Mouse (Mus musculus) bone marrow, adult 2 months (tissue): ENCODE results near the gene Dpp9. TPM values are rescaled to one million over a fixed set of nuclear protein-coding genes. Genes with fewer than 3 reads are reported as not detected.

ENCODE experiments used
- H3K27ac ChIP-seq: fragments of 200-500 bp; 2 replicates; pipeline ENCODE4 v1.5.1; 2012; ENCODE audit warnings: low read depth, mild to moderate bottlenecking, control low read depth, inconsistent platforms, low read length; ENCODE audit not compliant: control insufficient read depth, poor library complexity, insufficient read depth
- H3K4me1 ChIP-seq: fragments of 200-500 bp; 2 replicates; pipeline ENCODE4 v1.6.1; 2011; ENCODE audit warnings: low read length; ENCODE audit not compliant: control insufficient read depth, insufficient read depth
- H3K4me3 ChIP-seq: fragments of 200-500 bp; replicated peaks from 2 replicates; pipeline ENCODE3; 2011; ENCODE audit warnings: mild to moderate bottlenecking, low read depth, low read length, control low read depth; ENCODE audit not compliant: control insufficient read depth
- CTCF ChIP-seq: fragments of 200-500 bp; IDR thresholded peaks from 2 replicates; pipeline ENCODE4 v1.5.1; 2011; ENCODE audit warnings: low read length, control low read depth; ENCODE audit not compliant: control insufficient read depth, insufficient read depth
- POLR2A ChIP-seq: fragments of 200-500 bp; IDR thresholded peaks from 2 replicates; pipeline ENCODE4 v1.6.1; 2011; ENCODE audit warnings: low read depth, mild to moderate bottlenecking, control low read depth, low read length, borderline replicate concordance; ENCODE audit not compliant: control insufficient read depth
- WGBS: fragments of 180-500 bp; shearing (Covaris S2); methylation state at CpG from one replicate; pipeline ENCODE4 v1.1.7; 2018; 5-methylcytosine and 5-hydroxymethylcytosine counted together
- polyA plus RNA-seq: library from polyadenylated mRNA; stranded (reverse); fragments of >200 nt; gene quantifications from 2 replicates; pipeline ENCODE4 v1.2.4, GENCODE M21; 2011; ENCODE audit warnings: low replicate concordance; ENCODE audit not compliant: missing spikeins, insufficient read depth, insufficient read length

Dpp9 gene
- polyA plus RNA-seq, 1 experiment, result 8.9 TPM

- TF ChIP-seq CTCF, result peak; percentile 23; the same call in 1 of the 2 replicates
- TF ChIP-seq POLR2A, result no peak
These were observed 17.1 kb downstream of the Dpp9 start for GRCm38 (mm10) chr17:56201642-56202041.

DNA sequence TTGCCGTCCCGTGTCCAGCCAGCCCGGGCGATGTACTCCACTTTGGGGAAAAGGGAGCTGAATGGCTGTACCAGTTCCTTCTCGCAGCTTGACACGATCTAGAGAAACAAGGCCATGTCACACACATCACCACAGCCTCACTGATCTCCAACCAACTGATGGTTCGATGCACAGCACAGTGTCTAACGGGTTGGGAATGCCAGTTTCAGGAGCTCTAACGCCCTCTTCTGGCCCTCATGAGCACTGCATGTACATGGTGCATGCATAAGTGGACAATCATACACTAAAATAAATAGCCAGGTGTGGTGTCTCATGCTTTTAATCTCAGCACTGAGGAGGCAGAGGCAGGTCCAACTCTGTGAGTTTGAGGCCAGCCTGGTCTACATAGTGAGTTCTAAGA is 18.1 kb downstream of the Dpp9 start:
- WGBS, result 80% methylated on average over 9 of the region's 9 CpGs
- H3K4me1 ChIP-seq, result no peaks in the 10 kb centered on the region
- no peak overlapping the region for H3K27ac ChIP-seq
- H3K4me3 ChIP-seq, result no peak overlapping the region
- TF ChIP-seq POLR2A, result no peak
- peak; percentile 47; the same call in 1 of the 2 replicates for TF ChIP-seq CTCF

More at GRCm38 (mm10) chr17:56201642-56202041, 17.1 kb downstream of the Dpp9 start:
- 76% methylated on average over 3 of the region's 3 CpGs for WGBS
- Histone ChIP-seq H3K4me3 (no peak overlapping the region), H3K27ac (no peak overlapping the region), H3K4me1 (no peaks in the 10 kb centered on the region)

- Histone ChIP-seq H3K4me3 (no peak overlapping the region), H3K27ac (no peak overlapping the region), H3K4me1 (no peaks in the 10 kb centered on the region)
- no peak for TF ChIP-seq POLR2A
- peak; percentile 51 for TF ChIP-seq CTCF
- 79% methylated on average over 2 of the region's 2 CpGs for WGBS
These were observed 21.8 kb downstream of the Dpp9 start for GRCm38 (mm10) chr17:56196860-56197259.

- no peak overlapping the region for H3K4me3 ChIP-seq
- H3K27ac ChIP-seq, result no peak overlapping the region
- TF ChIP-seq POLR2A, result no peak
- no peak for TF ChIP-seq CTCF
- 89% methylated on average over 13 of the region's 13 CpGs for WGBS
- H3K4me1 ChIP-seq, result no peaks in the 10 kb centered on the region
These were observed 23.9 kb downstream of the Dpp9 start for GRCm38 (mm10) chr17:56194765-56195164.

- no peak overlapping the region for H3K4me3 ChIP-seq
- H3K27ac ChIP-seq, result no peak overlapping the region
- no peak for TF ChIP-seq POLR2A
- TF ChIP-seq CTCF, result no peak
- H3K4me1 ChIP-seq, result no peaks in the 10 kb centered on the region
- 83% methylated on average over 12 of the region's 12 CpGs for WGBS
These were observed 24.3 kb downstream of the Dpp9 start for GRCm38 (mm10) chr17:56194357-56194756.

GRCm38 (mm10) chr17:56191266-56191665 is 27.4 kb downstream of the Dpp9 start:
- 85% methylated on average over 6 of the region's 6 CpGs for WGBS
- Histone ChIP-seq H3K4me3 (no peak overlapping the region), H3K4me1 (no peaks in the 10 kb centered on the region), H3K27ac (no peak overlapping the region)
- TF ChIP-seq CTCF (no peak), POLR2A (no peak)

DNA sequence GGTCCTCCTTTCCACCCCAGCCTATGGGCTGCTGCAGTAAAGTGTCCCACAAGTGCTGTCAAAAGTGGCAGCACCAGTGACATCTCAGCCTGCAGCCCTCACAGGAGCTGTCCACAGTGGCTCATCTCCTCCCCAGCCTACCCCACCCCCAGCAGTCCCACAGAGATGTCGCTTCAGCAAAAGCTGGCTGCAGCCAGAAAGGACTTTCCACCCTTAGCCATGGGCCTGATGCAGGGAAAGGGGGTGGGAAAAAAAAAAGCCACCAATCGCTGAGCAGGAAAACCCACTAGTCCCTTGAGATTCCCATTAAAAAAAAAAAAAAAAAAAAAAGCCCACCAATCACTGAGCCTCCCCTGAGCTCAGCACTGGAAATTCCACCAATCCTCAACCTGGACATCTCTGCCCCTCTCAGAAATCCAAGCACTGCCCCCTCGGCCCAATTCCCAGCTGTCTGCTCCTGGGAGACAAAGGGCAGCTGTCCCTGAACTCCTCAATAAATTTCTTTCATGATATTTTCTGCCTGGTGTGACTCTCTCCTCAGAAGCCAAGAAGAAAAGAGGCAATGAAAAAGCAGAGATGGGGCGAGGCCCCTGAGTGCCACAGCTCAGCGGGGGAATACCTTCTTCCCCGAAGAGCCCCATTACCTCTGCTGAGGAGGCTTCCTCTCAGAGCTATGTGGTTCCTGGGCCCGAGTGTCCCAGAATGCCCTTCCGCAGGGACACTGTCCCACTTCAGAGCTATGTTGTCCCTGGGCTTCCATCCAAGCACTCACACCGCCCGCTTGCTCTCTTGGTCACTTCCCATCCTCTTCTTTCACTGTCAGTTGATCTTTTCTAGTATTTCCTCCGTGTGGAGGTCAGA is 33.2 kb downstream of the Dpp9 start:
- 80% methylated on average over 11 of the region's 11 CpGs for WGBS
- no peak overlapping the region for H3K4me3 ChIP-seq
- no peaks in the 10 kb centered on the region; the same call in 1 of the 2 replicates for H3K4me1 ChIP-seq
- no peak overlapping the region for H3K27ac ChIP-seq
- TF ChIP-seq POLR2A, result no peak
- TF ChIP-seq CTCF, result no peak

DNA sequence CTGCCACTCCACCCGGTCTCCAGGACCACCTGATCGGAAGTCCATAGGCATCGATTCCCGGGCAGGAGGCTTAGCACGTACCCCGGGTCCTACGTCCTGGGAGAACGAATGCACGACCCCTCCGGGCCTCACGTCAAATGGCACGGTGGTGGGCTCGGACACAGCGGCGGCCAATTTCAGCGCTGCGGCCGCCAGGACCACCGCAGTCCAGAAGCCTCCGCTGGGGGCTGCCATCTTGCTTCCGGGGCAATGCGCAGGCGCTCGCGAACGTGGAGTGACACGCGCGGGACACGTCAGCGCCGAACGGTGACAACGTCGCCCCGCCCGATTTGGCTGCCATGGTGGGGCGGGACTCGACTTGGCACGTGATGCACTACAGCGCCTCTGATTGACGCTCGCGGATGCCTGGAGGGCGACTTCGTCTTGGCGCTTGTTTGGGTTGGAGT is 35.0 kb downstream of the Dpp9 start, which contains the start of gene Mydgf:
Gene Mydgf, minus strand, starts transcription at position 263 of the 446 bp plus-strand sequence.
- TF ChIP-seq CTCF, result no peak
- peak; percentile 63; the same call in 1 of the 2 replicates for TF ChIP-seq POLR2A
- H3K4me1 ChIP-seq, result no peaks in the 10 kb centered on the region; the same call in 1 of the 2 replicates
- peak within 1 kb of the TSS; percentile 85 for H3K4me3 ChIP-seq
- peak within 1 kb of the TSS; percentile 49 for H3K27ac ChIP-seq
- WGBS, result under 1% methylated on average over 47 of the region's 47 CpGs
